Mouse (Mus musculus): ENCODE measurements around the gene Ciita.
A peak's percentile ranks its signal among the peaks of the same experiment; 100 is the strongest.

Ciita gene

GRCm38 (mm10) chr16:10524866-10525609 lies 45.2 kb downstream of the Ciita start:
- TF ChIP-seq GATA4 (IDR thresholded peaks at IDR 0.05; ENCODE audit: insufficient replicate concordance, low read length), result no peak

GRCm38 (mm10) chr16:10525610-10525980 lies 45.7 kb downstream of the Ciita start:
- TF ChIP-seq GATA4 (IDR thresholded peaks at IDR 0.05; ENCODE audit: insufficient replicate concordance, low read length), result no peak

GRCm38 (mm10) chr16:10527046-10527644 lies 47.3 kb downstream of the Ciita start:
- no peak for TF ChIP-seq GATA4 (IDR thresholded peaks at IDR 0.05; ENCODE audit: insufficient replicate concordance, low read length)

- no peak for TF ChIP-seq GATA4 (IDR thresholded peaks at IDR 0.05; ENCODE audit: insufficient replicate concordance, low read length)
Observed at GRCm38 (mm10) chr16:10528382-10528781, 48.5 kb downstream of the Ciita start.

GRCm38 (mm10) chr16:10530179-10530578 lies 50.3 kb downstream of the Ciita start:
- no peak for TF ChIP-seq GATA4 (IDR thresholded peaks at IDR 0.05; ENCODE audit: insufficient replicate concordance, low read length)

- TF ChIP-seq GATA4 (IDR thresholded peaks at IDR 0.05; ENCODE audit: insufficient replicate concordance, low read length), result no peak
Observed at GRCm38 (mm10) chr16:10533781-10534180, 53.9 kb downstream of the Ciita start.

GRCm38 (mm10) chr16:10534567-10534966 lies 54.7 kb downstream of the Ciita start:
- no peak for TF ChIP-seq GATA4 (IDR thresholded peaks at IDR 0.05; ENCODE audit: insufficient replicate concordance, low read length)

GRCm38 (mm10) chr16:10536323-10536722 lies 56.5 kb downstream of the Ciita start:
- no peak for TF ChIP-seq GATA4 (IDR thresholded peaks at IDR 0.05; ENCODE audit: insufficient replicate concordance, low read length)

GRCm38 (mm10) chr16:10536961-10537360 lies 57.1 kb downstream of the Ciita start:
- no peak for TF ChIP-seq GATA4 (IDR thresholded peaks at IDR 0.05; ENCODE audit: insufficient replicate concordance, low read length)

GRCm38 (mm10) chr16:10540763-10541597 lies 61.1 kb downstream of the Ciita start:
- no peak for TF ChIP-seq GATA4 (IDR thresholded peaks at IDR 0.05; ENCODE audit: insufficient replicate concordance, low read length)

GRCm38 (mm10) chr16:10541598-10541930 lies 61.7 kb downstream of the Ciita start:
- TF ChIP-seq GATA4 (IDR thresholded peaks at IDR 0.05; ENCODE audit: insufficient replicate concordance, low read length), result no peak

- no peak for TF ChIP-seq GATA4 (IDR thresholded peaks at IDR 0.05; ENCODE audit: insufficient replicate concordance, low read length)
Observed at GRCm38 (mm10) chr16:10542266-10542665, 62.4 kb downstream of the Ciita start.

GRCm38 (mm10) chr16:10542698-10543365 lies 63.0 kb downstream of the Ciita start, which contains the start of gene Dexi:
Dexi (minus strand) TSS chr16:10543054.
- peak; percentile 8; the same call in 1 of the 2 replicates for TF ChIP-seq GATA4 (IDR thresholded peaks at IDR 0.05; ENCODE audit: insufficient replicate concordance, low read length)

- no peak; the same call in 1 of the 2 replicates for TF ChIP-seq GATA4 (IDR thresholded peaks at IDR 0.05; ENCODE audit: insufficient replicate concordance, low read length)
Observed at GRCm38 (mm10) chr16:10544995-10545622, 65.2 kb downstream of the Ciita start, which contains the start of gene Clec16a. Clec16a (plus strand) TSS chr16:10545339.

- no peak for TF ChIP-seq GATA4 (IDR thresholded peaks at IDR 0.05; ENCODE audit: insufficient replicate concordance, low read length)
Observed at GRCm38 (mm10) chr16:10546865-10547264, 67.0 kb downstream of the Ciita start.

Data from liver, adult (tissue).